Mouse (Mus musculus) CH12.LX (cell line): ENCODE results near the gene Samd4. TPM values are rescaled to one million over a fixed set of nuclear protein-coding genes. Genes with fewer than 3 reads are reported as not detected.

Source experiments
- DNase-seq: peaks from one replicate; pipeline ENCODE4 v3.0.0-alpha.2; 2013; ENCODE audit errors: extremely low read depth
- H3K27ac ChIP-seq: 2 replicates; pipeline ENCODE4 v1.5.1; 2012; ENCODE audit warnings: low read depth, mild to moderate bottlenecking, control low read depth, moderate library complexity; ENCODE audit not compliant: insufficient read depth
- H3K27me3 ChIP-seq: replicated peaks from 2 replicates; pipeline ENCODE3; 2012; ENCODE audit warnings: inconsistent platforms
- H3K36me3 ChIP-seq, 2 experiments: replicated peaks in 1 of 2; 2 replicates each; pipeline versions ENCODE3 to v1.6.1; 2012; ENCODE audit warnings: inconsistent platforms in 1 of 2, low read length in 1 of 2, mild to moderate bottlenecking in 1 of 2, mixed read lengths in 1 of 2, moderate library complexity in 1 of 2; ENCODE audit not compliant: control insufficient read depth in 1 of 2, insufficient read depth in 1 of 2
- H3K4me1 ChIP-seq, 2 experiments: 2 replicates each; pipeline ENCODE4 v1.6.1; 2012; ENCODE audit warnings: inconsistent platforms in 1 of 2, moderate library complexity in 1 of 2; ENCODE audit not compliant: insufficient read depth in 2 of 2, control insufficient read depth in 1 of 2
- H3K4me2 ChIP-seq: 2 replicates; pipeline ENCODE4 v1.6.1; 2012; ENCODE audit warnings: low read depth, mild to moderate bottlenecking, control low read depth; ENCODE audit not compliant: poor library complexity, insufficient read depth, severe bottlenecking
- H3K4me3 ChIP-seq, 3 experiments: fragments of 150-350 bp in 1 of 3; sonication (generic) in 1 of 3; replicated peaks in 1 of 3; 2 replicates each; pipeline versions ENCODE3 to v1.5.1; 2011 to 2012; ENCODE audit warnings: low read depth in 2 of 3, low read length in 2 of 3, mild to moderate bottlenecking in 2 of 3, moderate library complexity in 2 of 3, control low read depth in 1 of 3, improper control_type of control experiment in 1 of 3, inconsistent platforms in 1 of 3, mixed read lengths in 1 of 3; ENCODE audit not compliant: poor library complexity in 1 of 3
- H3K79me2 ChIP-seq: replicated peaks from 2 replicates; pipeline ENCODE4 v1.6.1; 2012; ENCODE audit warnings: mild to moderate bottlenecking, moderate library complexity; ENCODE audit not compliant: control insufficient read depth, poor library complexity, insufficient read depth, severe bottlenecking; ENCODE audit errors: extremely low read depth
- H3K9ac ChIP-seq: 2 replicates; pipeline ENCODE4 v1.6.1; 2012; ENCODE audit warnings: low read depth, mild to moderate bottlenecking, control low read depth, moderate library complexity; ENCODE audit not compliant: insufficient read depth
- H3K9me3 ChIP-seq: replicated peaks from 2 replicates; pipeline ENCODE3; 2012; ENCODE audit warnings: low read length, inconsistent platforms, mixed read lengths
- BHLHE40 ChIP-seq: IDR thresholded peaks from 2 replicates; pipeline ENCODE4 v1.6.1; 2011; ENCODE audit warnings: mild to moderate bottlenecking, low read depth, low read length, improper control_type of control experiment
- E2F4 ChIP-seq: IDR thresholded peaks from 2 replicates; pipeline ENCODE4 v1.6.1; 2011; ENCODE audit warnings: low read depth, low read length, improper control_type of control experiment; ENCODE audit not compliant: insufficient replicate concordance
- ELF1 ChIP-seq: IDR thresholded peaks from 2 replicates; pipeline ENCODE4 v1.6.1; 2014; ENCODE audit warnings: low read depth, mild to moderate bottlenecking, inconsistent platforms, low read length, improper control_type of control experiment
- JUND ChIP-seq: conservative IDR thresholded peaks from 2 replicates; pipeline ENCODE4 v1.6.1; 2011; ENCODE audit warnings: low read depth, low read length, improper control_type of control experiment
- MAFK ChIP-seq: IDR thresholded peaks from 2 replicates; pipeline ENCODE4 v1.6.1; 2011; ENCODE audit warnings: low read length, improper control_type of control experiment; ENCODE audit not compliant: insufficient replicate concordance
- MXI1 ChIP-seq: IDR thresholded peaks from 2 replicates; pipeline ENCODE4 v1.6.1; 2011; ENCODE audit warnings: mild to moderate bottlenecking, low read depth, low read length, improper control_type of control experiment
- NELFE ChIP-seq: IDR thresholded peaks from 2 replicates; pipeline ENCODE4 v1.6.1; 2011; ENCODE audit warnings: low read depth, low read length, improper control_type of control experiment
- NRF1 ChIP-seq: IDR thresholded peaks from 2 replicates; pipeline ENCODE4 v1.6.1; 2014; ENCODE audit warnings: low read depth, mild to moderate bottlenecking, inconsistent platforms, low read length, improper control_type of control experiment, moderate library complexity
- PAX5 ChIP-seq: IDR thresholded peaks from 2 replicates; pipeline ENCODE4 v1.6.1; 2012; ENCODE audit warnings: low read length, inconsistent platforms, mixed read lengths
- POLR2AphosphoS2 ChIP-seq: IDR thresholded peaks from 2 replicates; pipeline ENCODE4 v1.6.1; 2011; ENCODE audit warnings: low read depth, low read length, improper control_type of control experiment
- RAD21 ChIP-seq: IDR thresholded peaks from 2 replicates; pipeline ENCODE4 v1.6.1; 2011; ENCODE audit warnings: low read depth, mild to moderate bottlenecking, low read length, improper control_type of control experiment, moderate library complexity
- RCOR1 ChIP-seq: conservative IDR thresholded peaks from 2 replicates; pipeline ENCODE4 v1.6.1; 2012; ENCODE audit warnings: low read depth, mild to moderate bottlenecking, inconsistent platforms, low read length, improper control_type of control experiment
- SIN3A ChIP-seq: IDR thresholded peaks from 2 replicates; pipeline ENCODE4 v1.6.1; 2012; ENCODE audit warnings: low read length, improper control_type of control experiment, inconsistent platforms
- SMC3 ChIP-seq: IDR thresholded peaks from 2 replicates; pipeline ENCODE4 v1.6.1; 2011; ENCODE audit warnings: low read depth, low read length, improper control_type of control experiment
- USF1 ChIP-seq: IDR thresholded peaks from 2 replicates; pipeline ENCODE4 v1.6.1; 2014; ENCODE audit warnings: low read depth, mild to moderate bottlenecking, inconsistent platforms, low read length, improper control_type of control experiment
- ZNF384 ChIP-seq: IDR thresholded peaks from 2 replicates; pipeline ENCODE4 v1.6.1; 2012; ENCODE audit warnings: low read depth, low read length, improper control_type of control experiment, inconsistent platforms
- dilution Hi-C: fragments of 300-500 bp; cut with MboI; formaldehyde crosslinking; loops from 2 replicates; pipeline ENCODE4 v1.14.3; 2020; ENCODE audit warnings: low sequenced_read_pairs; ENCODE audit not compliant: extremely low pct_unique_long_range_greater_than_20kb, extremely low pct_ligation_motif_present
- in situ Hi-C: fragments of 300-500 bp; cut with MboI; formaldehyde crosslinking; loops from 3 replicates; pipeline ENCODE4 v1.14.3; 2019; ENCODE audit warnings: low sequenced_read_pairs, low pct_ligation_motif_present, low pct_unique_long_range_greater_than_20kb, mixed read lengths
- polyA plus RNA-seq: library from polyadenylated mRNA; unstranded; fragments of >175 nt; gene quantifications from 2 replicates; pipeline ENCODE4 v1.2.1, GENCODE M21; 2012; ENCODE audit warnings: low read depth; ENCODE audit not compliant: insufficient read length
- total RNA-seq, 2 experiments: library from RNA; depleted of rRNA; stranded (reverse); fragments of 300-350 nt in 1 of 2; fragments of >200 nt in 1 of 2; gene quantifications; 2 replicates each; pipeline ENCODE4 v1.2.3; 2012 to 2014

Samd4 gene
- total and polyA plus RNA-seq, 3 experiments: 0.64 to 4.6 (median 1.5) TPM

GRCm38 (mm10) chr14:46956121-46956520 lies 73.5 kb downstream of the Samd4 start:
- Histone ChIP-seq H3K9ac (no peak overlapping the region), H3K4me1 (peaks cover 7 to 46% of the 10 kb centered on the region in 2 experiments), H3K79me2 (no peaks in the 10 kb centered on the region), H3K27me3 (no peaks in the 10 kb centered on the region), H3K4me2 (no peak overlapping the region), H3K36me3 (peaks cover 0 to 1% of the 10 kb centered on the region in 2 experiments)
- DNase-seq: no peak
- in situ Hi-C loops: no loop called here
- TF ChIP-seq JUND: no peak
- no peak for TF ChIP-seq E2F4
- TF ChIP-seq, all 38 proteins: peak for 0
- Histone ChIP-seq H3K4me3 (no peak overlapping the region), H3K9me3 (no peaks in the 10 kb centered on the region), H3K27ac (no peak overlapping the region)
- dilution Hi-C loops: no loop called here

- H3K4me3 ChIP-seq: no peak overlapping the region
- DNase-seq: no peak
- TF ChIP-seq PAX5 (no peak), RCOR1 (no peak), RAD21 (no peak), SMC3 (no peak)
- TF ChIP-seq, all 38 proteins: peak for 0
- in situ Hi-C loops: no loop called here
- Histone ChIP-seq H3K9me3 (peaks cover 4% of the 10 kb centered on the region), H3K36me3 (peaks cover 0 to 1% of the 10 kb centered on the region in 2 experiments), H3K4me2 (no peak overlapping the region), H3K27me3 (no peaks in the 10 kb centered on the region), H3K9ac (no peak overlapping the region), H3K27ac (no peak overlapping the region), H3K4me1 (peaks cover 0 to 22% of the 10 kb centered on the region in 2 experiments; a peak in 2 of 4 replicates), H3K79me2 (no peaks in the 10 kb centered on the region)
- dilution Hi-C loops: no loop called here
Measured at GRCm38 (mm10) chr14:46959166-46959721, 76.6 kb downstream of the Samd4 start.

DNA sequence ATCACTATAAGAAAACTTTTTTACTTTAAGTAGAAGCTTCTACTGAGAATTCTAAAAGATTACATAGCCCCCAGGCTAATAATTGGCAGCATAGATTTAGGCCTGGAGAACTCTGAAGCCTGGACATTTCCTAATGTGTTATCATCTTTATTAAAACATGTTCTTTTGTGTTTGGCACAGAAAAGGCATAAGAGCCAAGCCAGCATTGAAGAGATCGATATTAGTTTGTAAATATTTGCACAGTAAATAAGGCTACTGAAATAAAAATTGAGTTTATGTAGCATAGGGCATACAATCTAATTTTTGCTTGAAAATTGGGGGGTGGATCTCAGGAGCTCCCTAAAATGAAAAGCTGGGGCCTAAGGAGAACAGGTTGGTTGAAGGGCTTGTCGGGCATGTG lies 77.2 kb downstream of the Samd4 start:
- no peak for DNase-seq
- dilution Hi-C loops: no loop called here

More for the DNA sequence above, 77.2 kb downstream of the Samd4 start:
- H3K4me3 ChIP-seq: no peak overlapping the region
- peaks cover 0 to 1% of the 10 kb centered on the region in 2 experiments for H3K36me3 ChIP-seq
- in situ Hi-C loops: no loop called here
- no peak overlapping the region for H3K4me2 ChIP-seq
- no peak overlapping the region for H3K27ac ChIP-seq
- H3K9me3 ChIP-seq: peaks cover 4% of the 10 kb centered on the region
- TF ChIP-seq MAFK (no peak), ELF1 (no peak), SMC3 (no peak), JUND (no peak), BHLHE40 (no peak), POLR2AphosphoS2 (no peak), NRF1 (no peak), SIN3A (no peak), ZNF384 (no peak), MXI1 (no peak), USF1 (no peak), NELFE (no peak)
- H3K79me2 ChIP-seq: no peaks in the 10 kb centered on the region
- peaks cover 0 to 16% of the 10 kb centered on the region in 2 experiments; a peak in 2 of 4 replicates for H3K4me1 ChIP-seq
- no peaks in the 10 kb centered on the region for H3K27me3 ChIP-seq
- no peak overlapping the region for H3K9ac ChIP-seq
